Mouse (Mus musculus): ENCODE measurements around the gene Nfasc.
A peak's percentile ranks its signal among the peaks of the same experiment; 100 is the strongest.

Gene Nfasc

GRCm38 (mm10) chr1:132650680-132651079 lies 90.9 kb downstream of the Nfasc start:
- no peak for DNase-seq (ENCODE audit: extremely low read depth, low read depth)

- DNase-seq (ENCODE audit: extremely low read depth, low read depth), result no peak
Measured at GRCm38 (mm10) chr1:132647958-132648357, 93.6 kb downstream of the Nfasc start.

- DNase-seq (ENCODE audit: extremely low read depth, low read depth), result no peak
Measured at GRCm38 (mm10) chr1:132641049-132641795, 100.4 kb downstream of the Nfasc start.

GRCm38 (mm10) chr1:132640256-132640655 lies 101.3 kb downstream of the Nfasc start:
- DNase-seq (ENCODE audit: extremely low read depth, low read depth), result no peak

GRCm38 (mm10) chr1:132637346-132637745 lies 104.3 kb downstream of the Nfasc start:
- no peak for DNase-seq (ENCODE audit: extremely low read depth, low read depth)

GRCm38 (mm10) chr1:132629611-132630370 lies 111.8 kb downstream of the Nfasc start:
- no peak for DNase-seq (ENCODE audit: extremely low read depth, low read depth)

- DNase-seq (ENCODE audit: extremely low read depth, low read depth), result no peak
Measured at GRCm38 (mm10) chr1:132628599-132628998, 113.0 kb downstream of the Nfasc start.

- no peak for DNase-seq (ENCODE audit: extremely low read depth, low read depth)
Measured at GRCm38 (mm10) chr1:132628183-132628582, 113.4 kb downstream of the Nfasc start.

- DNase-seq (ENCODE audit: extremely low read depth, low read depth), result no peak
Measured at GRCm38 (mm10) chr1:132626125-132626756, 115.4 kb downstream of the Nfasc start.

- DNase-seq (ENCODE audit: extremely low read depth, low read depth), result no peak
Measured at GRCm38 (mm10) chr1:132625034-132625433, 116.6 kb downstream of the Nfasc start.

GRCm38 (mm10) chr1:132624466-132624865 lies 117.1 kb downstream of the Nfasc start:
- DNase-seq (ENCODE audit: extremely low read depth, low read depth), result no peak

GRCm38 (mm10) chr1:132623641-132624336 lies 117.8 kb downstream of the Nfasc start:
- no peak for DNase-seq (ENCODE audit: extremely low read depth, low read depth)

GRCm38 (mm10) chr1:132612066-132612465 lies 129.5 kb downstream of the Nfasc start:
- no peak for DNase-seq (ENCODE audit: extremely low read depth, low read depth)

GRCm38 (mm10) chr1:132609048-132609634 lies 132.5 kb downstream of the Nfasc start:
- peak; percentile 5 for DNase-seq (ENCODE audit: extremely low read depth, low read depth)

GRCm38 (mm10) chr1:132602161-132602560 lies 139.4 kb downstream of the Nfasc start:
- DNase-seq (ENCODE audit: extremely low read depth, low read depth), result no peak

- no peak for DNase-seq (ENCODE audit: extremely low read depth, low read depth)
Measured at GRCm38 (mm10) chr1:132598024-132598423, 143.6 kb downstream of the Nfasc start.

GRCm38 (mm10) chr1:132595741-132596140 lies 145.9 kb downstream of the Nfasc start:
- no peak for DNase-seq (ENCODE audit: extremely low read depth, low read depth)

GRCm38 (mm10) chr1:132594587-132594986 lies 147.0 kb downstream of the Nfasc start:
- peak; percentile 13 for DNase-seq (ENCODE audit: extremely low read depth, low read depth)

- no peak for DNase-seq (ENCODE audit: extremely low read depth, low read depth)
Measured at GRCm38 (mm10) chr1:132592145-132592544, 149.5 kb downstream of the Nfasc start.

GRCm38 (mm10) chr1:132591399-132591930 lies 150.1 kb downstream of the Nfasc start:
- no peak for DNase-seq (ENCODE audit: extremely low read depth, low read depth)

GRCm38 (mm10) chr1:132586679-132587201 lies 154.9 kb downstream of the Nfasc start:
- DNase-seq (ENCODE audit: extremely low read depth, low read depth), result no peak
